Mouse (Mus musculus) v-Abl transformed pro-B cells (cell line): ENCODE measurements at regions not wholly inside any gene's neighbourhood (a gene's known extent, or its start where the extent isn't known, plus 50 kb on each side); places are given as distances from the start of the nearest gene placed in this dataset.
"Not testable (repeated sequence)": the region's sequence is repeated elsewhere in the genome, so short reads cannot be mapped to it uniquely, and the experiment has no call there.

Experiments
- in situ Hi-C, 2 experiments: fragments of 400-800 bp; cut with MboI; formaldehyde crosslinking; loops; one replicate each; pipeline ENCODE4 v1.15.1; 2025; ENCODE audit not compliant: unreplicated experiment in 2 of 2

GRCm38 (mm10) chr1:142108826-142109225, 1531.6 kb upstream of the B3galt2 start:
- in situ Hi-C loops: not testable (repeated sequence)

- in situ Hi-C loops: loop anchor here in 1 of 2 experiments (25.0 kb wide), 1 partner anchor 1505 kb away; no protein-coding TSS in a partner anchor
Measured at GRCm38 (mm10) chr1:142157310-142157709, 1483.2 kb upstream of the B3galt2 start.

GRCm38 (mm10) chr1:142159481-142159880, 1481.0 kb upstream of the B3galt2 start:
- in situ Hi-C loops: loop anchor here in 1 of 2 experiments (25.0 kb wide), 1 partner anchor 1503 kb away; no protein-coding TSS in a partner anchor

GRCm38 (mm10) chr1:142166945-142167344, 1473.5 kb upstream of the B3galt2 start:
- in situ Hi-C loops: loop anchor here in 1 of 2 experiments (25.0 kb wide), 1 partner anchor 1495 kb away; no protein-coding TSS in a partner anchor

- in situ Hi-C loops: loop anchor here in 1 of 2 experiments (25.0 kb wide), 1 partner anchor 1491 kb away; no protein-coding TSS in a partner anchor
Measured at GRCm38 (mm10) chr1:142171134-142171533, 1469.3 kb upstream of the B3galt2 start.

GRCm38 (mm10) chr1:142214778-142215177, 1425.7 kb upstream of the B3galt2 start:
- in situ Hi-C loops: no loop called here
